8 mouse cellular contexts compared by ENCODE assay signal in the genomic region with DNA sequence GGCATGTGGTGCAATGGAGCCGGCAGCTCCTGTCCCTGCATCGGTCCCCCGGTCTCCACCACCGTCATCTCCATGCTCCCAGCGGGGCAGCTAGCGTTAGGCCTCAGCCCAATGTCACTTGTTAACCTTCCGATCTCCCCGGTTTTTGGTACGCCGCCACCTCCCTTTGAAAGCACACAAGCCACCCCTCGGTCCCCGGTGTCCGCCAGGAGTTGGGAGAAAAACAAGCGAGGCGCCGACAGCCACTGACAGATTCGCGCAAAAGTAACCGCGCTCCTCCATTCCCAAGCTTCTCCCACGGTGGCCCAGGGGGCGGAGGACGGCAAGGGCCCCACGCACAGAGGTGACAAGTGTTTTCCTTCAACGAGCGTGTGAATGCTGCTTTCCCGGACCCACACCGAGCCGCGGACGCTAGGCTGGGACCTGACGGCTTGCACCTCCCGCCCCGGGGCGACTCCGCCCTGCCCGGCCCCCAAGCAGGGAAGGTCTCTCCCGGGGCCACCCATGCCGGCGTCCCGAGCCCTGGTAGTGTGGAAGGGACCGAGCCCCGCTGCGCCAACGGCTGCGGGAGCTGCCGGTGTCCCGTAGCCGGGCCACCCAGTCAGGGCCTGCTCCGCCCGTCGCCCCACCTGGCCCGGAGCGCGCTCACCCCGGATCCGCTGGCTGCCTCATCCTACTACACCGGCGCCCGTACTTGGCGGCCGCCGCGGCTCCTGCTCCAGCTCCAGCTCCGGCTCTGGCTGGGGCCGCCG. TPM values are rescaled to one million over a fixed set of nuclear protein-coding genes. Genes with fewer than 3 reads are reported as not detected.
DNase-seq lines count a peak whose midpoint lies in the region; ATAC-seq and TF ChIP-seq lines count a peak whose summit lies in the region.

No protein-coding gene starts in this region.

- peak overlapping the region; percentile 83 for H3K27ac ChIP-seq in heart, embryonic 12.5 days (ENCODE audit: poor library complexity, severe bottlenecking)
- H3K27ac ChIP-seq in kidney, embryonic 15.5 days: peak overlapping the region; percentile 89
- H3K27ac ChIP-seq in liver, embryonic 14.5 days: peak overlapping the region; percentile 80
- H3K27ac ChIP-seq in neural tube, embryonic 12.5 days: peak overlapping the region; percentile 2; the same call in 1 of the 2 replicates

- no peak for TF ChIP-seq CTCF in G1E (IDR thresholded peaks at IDR 0.05; ENCODE audit: low read depth, low read length)
- no peak for TF ChIP-seq CTCF in brain, embryonic 14.5 days (IDR thresholded peaks at IDR 0.05; ENCODE audit: borderline replicate concordance, extremely low read depth, insufficient read depth, insufficient read length)
- no peak for TF ChIP-seq CTCF in liver, embryonic 14.5 days (IDR thresholded peaks at IDR 0.05; ENCODE audit: low read depth)

- no peak for TF ChIP-seq EP300 in liver, embryonic 14.5 days (IDR thresholded peaks at IDR 0.05; ENCODE audit: low read depth)

- peak overlapping the region; percentile 75 for H3K4me2 ChIP-seq in heart, embryonic 12.5 days
- H3K4me2 ChIP-seq in kidney, embryonic 15.5 days: peak overlapping the region; percentile 93
- H3K4me2 ChIP-seq in liver, embryonic 14.5 days (ENCODE audit: low read depth): peak overlapping the region; percentile 86
- H3K4me2 ChIP-seq in neural tube, embryonic 12.5 days (replicated peaks): peak overlapping the region; percentile 93

- H3K9ac ChIP-seq in heart, embryonic 12.5 days: peak overlapping the region; percentile 91
- peak overlapping the region; percentile 94 for H3K9ac ChIP-seq in kidney, embryonic 15.5 days
- peak overlapping the region; percentile 88 for H3K9ac ChIP-seq in liver, embryonic 14.5 days (replicated peaks)
- H3K9ac ChIP-seq in neural tube, embryonic 12.5 days: peak overlapping the region; percentile 85

- no peaks in the 10 kb centered on the region for H3K9me3 ChIP-seq in G1E (replicated peaks)
- H3K9me3 ChIP-seq in heart, embryonic 12.5 days (replicated peaks): no peaks in the 10 kb centered on the region
- no peaks in the 10 kb centered on the region for H3K9me3 ChIP-seq in kidney, embryonic 15.5 days (replicated peaks)
- H3K9me3 ChIP-seq in liver, embryonic 14.5 days (ENCODE audit: control insufficient read depth, low read length): no peaks in the 10 kb centered on the region
- H3K9me3 ChIP-seq in neural tube, embryonic 12.5 days: no peaks in the 10 kb centered on the region

- ATAC-seq in G1E (ENCODE audit: extremely low read depth, insufficient number of reproducible peaks, low FRiP score, poor library complexity, severe bottlenecking): no peak; the same call in 1 of the 2 replicates
- ATAC-seq in erythroblast, adult 5-6 weeks (replicated peaks; ENCODE audit: low FRiP score, poor library complexity, severe bottlenecking): peak; percentile 57
- ATAC-seq in heart, embryonic 12.5 days (ENCODE audit: insufficient number of reproducible peaks, low FRiP score): peak; percentile 66
- peak; percentile 82 for ATAC-seq in kidney, embryonic 15.5 days (replicated peaks; ENCODE audit: low FRiP score)
- ATAC-seq in liver, embryonic 14.5 days (ENCODE audit: insufficient read depth): peak; percentile 84
- ATAC-seq in neural tube, embryonic 12.5 days (ENCODE audit: low FRiP score, low read depth): peak; percentile 84; the same call in 1 of the 2 replicates

- under 1% methylated on average over 67 of the region's 67 CpGs for WGBS in heart, embryonic 12.5 days
- under 1% methylated on average over 56 of the region's 67 CpGs for WGBS in kidney, embryonic 15.5 days
- under 1% methylated on average over 62 of the region's 67 CpGs for WGBS in liver, embryonic 14.5 days (ENCODE audit: insufficient replicate concordance)
- WGBS in neural tube, embryonic 12.5 days: under 1% methylated on average over 67 of the region's 67 CpGs

- TF ChIP-seq POLR2A in brain, embryonic 14.5 days (IDR thresholded peaks at IDR 0.05; ENCODE audit: borderline replicate concordance, extremely low read depth, insufficient read depth, insufficient read length, poor library complexity, severe bottlenecking): peak; percentile 55; the same call in 1 of the 2 replicates

- no peaks in the 10 kb centered on the region for H3K36me3 ChIP-seq in G1E (replicated peaks)
- no peaks in the 10 kb centered on the region for H3K36me3 ChIP-seq in heart, embryonic 12.5 days
- H3K36me3 ChIP-seq in kidney, embryonic 15.5 days: no peaks in the 10 kb centered on the region
- no peaks in the 10 kb centered on the region for H3K36me3 ChIP-seq in liver, embryonic 14.5 days (replicated peaks; ENCODE audit: control insufficient read depth, insufficient read depth, low read depth)
- H3K36me3 ChIP-seq in neural tube, embryonic 12.5 days: no peaks in the 10 kb centered on the region

- DNase-seq in G1E (ENCODE audit: low spot score): peak; percentile 66
- peak; percentile 49 for DNase-seq in brain, embryonic 14.5 days (ENCODE audit: low read depth)
- DNase-seq in liver, embryonic 14.5 days (ENCODE audit: low read depth in 3 of 3, low spot score in 3 of 3): peak; percentile 43 to 56 (median 46)
- DNase-seq in thymus, postnatal 10 days (ENCODE audit: low spot score in 2 of 2): peak; percentile 14 to 28

- peak overlapping the region; percentile 93 for H3K4me3 ChIP-seq in G1E (ENCODE audit: low read depth, low read length)
- H3K4me3 ChIP-seq in heart, embryonic 12.5 days: peak overlapping the region; percentile 83
- peak overlapping the region; percentile 99 for H3K4me3 ChIP-seq in kidney, embryonic 15.5 days (replicated peaks)
- H3K4me3 ChIP-seq in liver, embryonic 14.5 days (ENCODE audit: insufficient read depth in 1 of 2, low read depth in 2 of 2, low read length in 2 of 2): peak overlapping the region; percentile 80 to 86
- H3K4me3 ChIP-seq in neural tube, embryonic 12.5 days: peak overlapping the region; percentile 90

- H3K4me1 ChIP-seq in G1E (ENCODE audit: insufficient read depth, low read depth, low read length): peaks cover 31% of the 10 kb centered on the region
- H3K4me1 ChIP-seq in heart, embryonic 12.5 days (replicated peaks): peaks cover 40% of the 10 kb centered on the region
- peaks cover 25% of the 10 kb centered on the region for H3K4me1 ChIP-seq in kidney, embryonic 15.5 days
- H3K4me1 ChIP-seq in liver, embryonic 14.5 days (replicated peaks; ENCODE audit: control insufficient read depth in 2 of 2, insufficient read depth in 2 of 2, low read length in 1 of 2): peaks cover 9 to 19% of the 10 kb centered on the region in 2 experiments
- peaks cover 14% of the 10 kb centered on the region for H3K4me1 ChIP-seq in neural tube, embryonic 12.5 days

- peaks cover 18% of the 10 kb centered on the region for H3K27me3 ChIP-seq in G1E (ENCODE audit: insufficient read depth, low read length)
- H3K27me3 ChIP-seq in heart, embryonic 12.5 days (replicated peaks): no peaks in the 10 kb centered on the region
- peaks cover 3% of the 10 kb centered on the region; the same call in 1 of the 2 replicates for H3K27me3 ChIP-seq in kidney, embryonic 15.5 days
- H3K27me3 ChIP-seq in liver, embryonic 14.5 days (ENCODE audit: control insufficient read depth, insufficient read depth, low read length): no peaks in the 10 kb centered on the region
- no peaks in the 10 kb centered on the region for H3K27me3 ChIP-seq in neural tube, embryonic 12.5 days (replicated peaks)

RNA-seq across cellular contexts. Expression of gene Tex2, which starts 0.8 kb away (rescaled TPM):
- total RNA-seq in G1E (2014; fragmentation: Nextera tagmentation) (11.9 and 20.0 TPM in 2 replicates), G1E (2017) (6.7 and 7.7 TPM in 2 replicates)
- 1.1 and 1.6 TPM in 2 replicates for polyA plus RNA-seq in G1E (2012)
- 18.8 and 34.6 TPM in 2 replicates for polyA plus RNA-seq in brain, embryonic 14.5 days (2012; rRNA removed)
- total RNA-seq in erythroblast, adult 5-6 weeks (2015; ENCODE audit: low replicate concordance): 8.6 and 10.0 TPM in 2 replicates
- 17.5 and 18.0 TPM in 2 replicates for total RNA-seq in erythroblast, adult 5-6 weeks (2017; ENCODE audit: low replicate concordance)
- 19.8 and 20.2 TPM in 2 replicates for polyA plus RNA-seq in heart, embryonic 12.5 days (2016; fragmentation: Nextera tagmentation; extraction: Ambion mirVana)
- 8.5 and 9.3 TPM in 2 replicates for polyA plus RNA-seq in kidney, embryonic 15.5 days (2015; fragmentation: Nextera tagmentation; extraction: Ambion mirVana)
- 5.2 and 5.9 TPM in 2 replicates for polyA plus RNA-seq in liver, embryonic 14.5 days (2012; rRNA removed)
- polyA plus RNA-seq in liver, embryonic 14.5 days (2014; fragmentation: Nextera tagmentation; extraction: Ambion mirVana): 7.9 and 9.3 TPM in 2 replicates
- 16.3 TPM in 2 replicates for polyA plus RNA-seq in neural tube, embryonic 12.5 days (2016; fragmentation: Nextera tagmentation; extraction: Ambion mirVana)

Comparison
In these comparisons a context has a peak if more than half of its experiments do, and no peak if none do; other contexts are left out.
1. H3K27ac ChIP-seq: peak in every context shown above with its lines; median percentile 89 in kidney, embryonic 15.5 days; 83 in heart, embryonic 12.5 days; 80 in liver, embryonic 14.5 days; 2 in neural tube, embryonic 12.5 days.